1 mouse cellular context compared by ENCODE assay signal in genomic region chr2:112367726-112368673, GRCm38 (mm10).
TF ChIP-seq lines count a peak whose summit lies in the region.

Gene Emc4 (minus strand): TSS chr2:112368027.

TF ChIP-seq in CH12.LX, 34 proteins besides CTCF, POLR2A, EP300 and RAD21 (continued from another document):
- TF ChIP-seq UBTF (IDR thresholded peaks at IDR 0.05; ENCODE audit: low read depth, low read length) (peak; percentile 64; the same call in 1 of the 2 replicates), USF1 (IDR thresholded peaks at IDR 0.05; ENCODE audit: low read depth, low read length) (no peak), SMC3 (IDR thresholded peaks at IDR 0.05; ENCODE audit: low read depth, low read length) (no peak), NELFE (IDR thresholded peaks at IDR 0.05; ENCODE audit: low read depth, low read length) (peak; percentile 95), TCF12 (IDR thresholded peaks at IDR 0.05; ENCODE audit: low read depth, low read length) (peak; percentile 93), MAFK (IDR thresholded peaks at IDR 0.05; ENCODE audit: insufficient replicate concordance, low read length) (no peak), MEF2A (IDR thresholded peaks at IDR 0.05; ENCODE audit: borderline replicate concordance, low read depth, low read length) (peak; percentile 85), POLR2AphosphoS2 (IDR thresholded peaks at IDR 0.05; ENCODE audit: low read depth, low read length) (peak; percentile 94), BHLHE40 (IDR thresholded peaks at IDR 0.05; ENCODE audit: low read depth, low read length) (no peak; the same call in 1 of the 2 replicates), GABPA (IDR thresholded peaks at IDR 0.05; ENCODE audit: insufficient replicate concordance, low read depth, low read length) (peak; percentile 22; the same call in 1 of the 2 replicates), MXI1 (IDR thresholded peaks at IDR 0.05; ENCODE audit: low read depth, low read length) (peak; percentile 93), MYC (IDR thresholded peaks at IDR 0.05; ENCODE audit: low read depth, low read length) (peak; percentile 98), ZNF384 (IDR thresholded peaks at IDR 0.05; ENCODE audit: low read depth, low read length) (no peak), ELF1 (IDR thresholded peaks at IDR 0.05; ENCODE audit: low read depth, low read length) (peak; percentile 95), TBP (conservative IDR thresholded peaks at IDR 0.05; ENCODE audit: low read depth, low read length) (peak; percentile 93), JUND (conservative IDR thresholded peaks at IDR 0.05; ENCODE audit: low read depth, low read length) (no peak), ZKSCAN1 (IDR thresholded peaks at IDR 0.05; ENCODE audit: borderline replicate concordance, low read depth, low read length) (no peak), KAT2A (IDR thresholded peaks at IDR 0.05; ENCODE audit: insufficient replicate concordance, low read length) (peak; percentile 89), SIN3A (IDR thresholded peaks at IDR 0.05; ENCODE audit: low read length) (peak; percentile 98), E2F4 (IDR thresholded peaks at IDR 0.05; ENCODE audit: insufficient replicate concordance, low read depth, low read length) (0 out of 2 replicates have a peak, but pooled peaks have one; percentile 23), ZMIZ1 (IDR thresholded peaks at IDR 0.05; ENCODE audit: low read depth, low read length) (peak; percentile 92)
